In the genomic region with DNA sequence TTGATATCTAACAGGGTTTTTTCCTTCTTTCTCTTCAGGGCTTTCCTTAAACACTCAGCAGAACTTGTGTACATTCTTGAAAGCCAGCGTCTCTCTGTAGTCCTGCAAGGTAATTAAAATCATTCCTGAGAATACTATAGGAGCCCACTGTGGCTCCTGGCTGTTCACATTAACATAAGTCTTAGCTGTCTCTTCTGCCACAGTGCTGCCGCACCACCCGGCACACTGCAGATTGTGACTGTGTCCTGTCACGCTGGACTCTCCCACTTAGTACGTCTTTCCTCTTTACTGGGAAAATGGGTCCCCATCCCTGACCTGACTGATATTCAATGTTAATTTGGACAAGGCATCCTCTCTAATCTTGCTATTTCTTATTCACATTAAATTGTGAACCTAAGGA, we compare ENCODE assay signal across 23 mouse cellular contexts.
"Had no signal": no experiment of that assay in that cellular context is flagged by ENCODE, and none has a peak within 500 bp of the region (broad histone marks: within the 10 kb centered on the region; RNA-seq: fewer than 3 reads in every experiment).

No protein-coding gene starts in this region.

- H3K27ac ChIP-seq: gastrocnemius, adult 2 months; heart, embryonic 10.5 days; hindbrain, embryonic 14.5 days; intestine, embryonic 15.5 days; limb, embryonic 10.5 days; limb, embryonic 12.5 days; liver, embryonic 13.5 days had no signal

- H3K4me3 ChIP-seq: gastrocnemius, adult 2 months; heart, embryonic 10.5 days; heart, embryonic 12.5 days; intestine, embryonic 15.5 days; limb, embryonic 10.5 days; limb, embryonic 12.5 days; liver, embryonic 13.5 days had no signal

- DNase-seq: gastrocnemius, adult 2 months; gastrocnemius, postnatal 10 days; gastrocnemius, postnatal 25 days; heart, postnatal 10 days; heart, postnatal 4 days; kidney, adult 18-20 months; kidney, adult 8-10 months; kidney, postnatal 10 days; kidney, postnatal 25 days; kidney, postnatal 4 days; liver; liver, embryonic 13.5 days had no signal

- H3K27me3 ChIP-seq: heart, embryonic 12.5 days; intestine, embryonic 15.5 days; limb, embryonic 12.5 days; liver, embryonic 13.5 days had no signal

- H3K9ac ChIP-seq: heart, embryonic 12.5 days; hindbrain, embryonic 14.5 days; intestine, embryonic 15.5 days; limb, embryonic 12.5 days; liver, embryonic 13.5 days had no signal

- ATAC-seq: forebrain, embryonic 16.5 days; hindbrain, embryonic 16.5 days; inflammation-experienced regulatory T-cells, adult 6 months; intestine, embryonic 15.5 days; intestine, postnatal 0 days had no signal

- H3K4me1 ChIP-seq: heart, embryonic 10.5 days; heart, embryonic 12.5 days; intestine, embryonic 15.5 days; limb, embryonic 12.5 days; liver, embryonic 13.5 days had no signal

- H3K9me3 ChIP-seq: heart, embryonic 10.5 days; heart, embryonic 12.5 days; intestine, embryonic 15.5 days; limb, embryonic 10.5 days; limb, embryonic 12.5 days; liver, embryonic 13.5 days had no signal

- H3K4me2 ChIP-seq: heart, embryonic 12.5 days; hindbrain, embryonic 14.5 days; intestine, embryonic 15.5 days; limb, embryonic 12.5 days; liver, embryonic 11.5 days; liver, embryonic 13.5 days had no signal
